Mouse (Mus musculus) layer of hippocampus, postnatal 10 days (tissue): ENCODE measurements around the gene Exd1. TPM values are rescaled to one million over a fixed set of nuclear protein-coding genes. Genes with fewer than 3 reads are reported as not detected.
"Not testable (repeated sequence)": the region's sequence is repeated elsewhere in the genome, so short reads cannot be mapped to it uniquely, and the experiment has no call there.

Source experiments
- DNase-seq, 2 experiments: peaks; one replicate each; pipeline ENCODE4 v3.0.0; 2021; ENCODE audit warnings: low spot score in 2 of 2
- total RNA-seq, 2 experiments: library from RNA; stranded (reverse); gene quantifications; 2 replicates each; pipeline ENCODE4 v1.2.3; 2021

Gene Exd1
- total RNA-seq, 2 experiments from 2014 or later = 0.76 to 2.1 TPM

DNA sequence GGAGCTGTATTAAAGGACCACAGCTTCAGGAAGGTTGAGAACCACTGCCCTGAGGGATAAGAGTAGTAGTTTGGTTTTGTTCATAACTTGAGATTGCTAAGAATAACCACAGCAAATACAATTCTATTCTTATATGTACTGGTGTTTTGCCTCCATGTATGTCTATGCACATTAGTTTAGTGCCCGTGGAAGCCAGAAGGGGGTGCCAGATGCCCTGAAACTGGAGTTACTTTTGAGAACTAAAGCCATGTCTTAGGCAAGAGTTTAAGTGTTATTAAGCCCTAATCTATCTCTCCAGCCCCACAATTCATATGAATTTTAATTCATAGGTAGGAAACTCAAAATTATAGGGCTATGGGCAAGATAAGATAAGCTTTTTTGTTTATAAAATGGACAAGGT lies 5.3 kb downstream of the Exd1 start:
- DNase-seq = peak; percentile 56 to 70

DNA sequence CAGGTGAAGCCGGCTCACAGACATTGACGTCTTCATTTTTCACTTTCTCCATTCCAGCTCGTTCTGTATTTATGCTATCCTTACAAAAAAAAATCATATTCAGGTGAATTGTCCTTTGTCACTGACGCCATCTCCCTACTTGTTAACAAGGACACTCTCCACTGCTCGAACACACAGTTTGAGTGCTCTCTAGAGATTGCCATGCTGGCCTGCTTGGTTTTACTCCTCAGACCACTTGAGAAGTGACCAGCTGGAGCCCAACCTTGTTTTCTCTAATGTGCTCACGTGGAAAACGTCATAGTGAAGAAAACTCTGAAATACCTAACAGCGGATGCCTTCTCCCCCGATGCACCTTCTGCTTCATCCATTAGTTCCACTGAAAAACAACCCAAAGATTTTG lies 8.6 kb downstream of the Exd1 start:
- DNase-seq = no peak

DNA sequence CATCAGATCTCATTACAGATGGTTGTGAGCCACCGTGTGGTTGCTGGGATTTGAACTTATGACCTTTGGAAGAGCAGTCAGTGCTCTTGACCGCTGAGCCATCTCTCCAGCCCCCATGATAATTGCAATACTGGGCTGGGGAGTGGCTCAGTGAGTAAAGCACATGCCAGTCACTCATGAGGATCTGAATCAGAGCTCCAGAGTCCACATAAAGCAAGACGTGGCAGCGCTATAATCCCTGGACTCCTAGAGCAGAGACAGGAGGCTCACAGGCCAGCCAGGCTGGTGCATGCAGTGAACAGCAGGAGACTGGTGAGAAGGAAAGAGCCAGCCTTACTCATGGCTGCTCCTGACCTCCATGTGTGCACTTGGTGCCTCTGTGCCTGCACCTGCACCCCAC lies 22.0 kb downstream of the Exd1 start:
- DNase-seq = no peak

DNA sequence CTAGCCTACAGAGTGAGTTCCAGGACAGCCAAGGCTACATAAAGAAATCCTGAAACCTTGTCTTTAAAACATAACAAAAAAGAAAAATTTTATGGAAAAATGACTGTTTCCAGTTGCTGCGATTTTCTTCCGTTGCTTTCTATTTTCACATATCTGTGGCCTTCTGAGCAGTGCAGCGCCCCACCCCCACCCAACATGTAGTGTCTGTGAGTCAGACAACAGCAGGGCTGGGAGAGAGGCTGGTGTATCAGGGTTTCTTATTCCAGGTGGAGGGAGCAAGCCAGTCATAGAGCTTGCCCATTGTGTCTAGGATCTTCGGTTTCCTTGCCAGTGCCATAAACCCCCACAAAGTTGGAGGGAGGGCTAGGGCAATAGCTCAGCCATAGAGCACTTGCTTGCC lies 23.6 kb downstream of the Exd1 start:
- no peak for DNase-seq

DNA sequence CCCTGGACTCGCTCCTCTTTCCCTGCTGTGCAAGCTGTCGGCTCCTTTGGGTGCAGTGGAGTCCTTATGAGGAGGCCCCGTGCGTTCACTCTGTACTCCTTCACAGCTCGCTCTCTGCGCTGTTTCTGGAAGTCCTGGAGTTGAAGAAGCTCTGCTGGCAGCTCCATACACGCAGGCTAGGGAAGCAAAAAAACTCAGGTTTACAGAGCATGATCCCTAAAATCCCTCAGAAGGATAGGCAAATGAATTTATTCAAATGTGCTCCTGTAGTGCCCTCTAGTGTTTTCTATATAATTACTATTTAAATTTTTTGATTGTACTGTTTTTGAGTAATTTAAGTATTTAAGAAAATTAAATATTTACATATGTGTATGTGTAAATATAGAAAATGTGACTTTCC lies 26.9 kb downstream of the Exd1 start:
- peak; percentile 7 to 12 for DNase-seq

DNA sequence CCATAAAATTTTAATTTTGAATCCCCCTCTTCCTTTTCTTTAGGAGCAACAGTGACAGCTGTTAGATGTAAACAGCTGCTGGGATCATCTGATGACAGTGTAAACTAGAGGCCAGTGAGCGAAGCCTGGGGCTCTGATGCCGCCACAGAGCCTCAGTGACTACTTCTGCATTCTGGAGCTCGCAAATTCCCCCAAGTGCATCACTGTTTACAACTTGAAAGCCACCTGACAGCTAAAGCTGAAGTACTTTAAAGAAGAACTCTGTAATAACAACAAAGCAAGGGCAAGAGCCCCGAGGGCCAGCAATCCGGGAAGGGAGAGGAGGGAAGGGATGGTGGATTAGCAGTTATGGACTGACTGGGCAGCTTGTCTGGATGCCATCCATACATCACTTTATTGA lies 30.6 kb downstream of the Exd1 start:
- DNase-seq = no peak

DNA sequence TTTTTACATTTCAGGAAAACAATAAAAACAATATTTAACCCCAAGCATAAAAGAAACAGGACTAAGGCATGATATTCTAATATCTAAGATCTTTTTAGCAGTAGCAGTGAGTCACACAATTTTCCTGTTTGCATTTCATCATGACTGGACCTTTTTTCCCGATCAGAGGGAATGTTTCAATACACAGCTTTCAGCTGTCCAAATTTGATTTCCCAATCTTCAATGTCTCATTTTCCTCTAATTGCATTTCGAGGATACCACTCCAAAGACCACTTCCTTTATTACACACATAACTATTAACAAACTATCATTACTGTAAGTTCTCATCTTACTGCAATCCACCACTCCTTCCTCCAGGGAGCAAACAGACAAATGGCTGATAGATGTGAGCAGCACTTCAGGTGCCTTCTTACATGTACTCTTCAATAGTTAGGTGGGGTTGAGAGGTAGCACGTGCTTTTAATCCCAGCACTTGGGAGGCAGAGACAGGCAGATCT lies 33.4 kb downstream of the Exd1 start:
- DNase-seq = no peak

DNA sequence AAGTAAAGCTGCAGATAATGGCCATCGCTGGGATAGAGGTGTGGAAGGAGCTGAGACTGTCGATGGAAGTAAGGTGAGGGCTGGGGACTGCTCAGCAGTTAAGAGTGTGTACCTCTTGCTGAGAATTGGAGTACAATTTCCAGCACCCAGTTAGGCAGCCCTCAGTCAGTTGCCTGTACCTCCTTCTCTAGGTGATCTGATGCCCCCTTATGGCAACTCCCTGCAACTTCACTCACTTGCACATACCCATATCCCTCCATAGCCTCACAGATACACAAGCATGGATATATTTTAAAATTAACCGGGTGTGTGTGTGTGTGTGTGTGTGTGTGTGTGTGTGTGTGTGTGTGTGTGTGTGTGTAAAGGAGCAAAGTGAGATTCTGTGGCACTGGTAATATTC lies 35.1 kb downstream of the Exd1 start:
- DNase-seq = no peak

DNA sequence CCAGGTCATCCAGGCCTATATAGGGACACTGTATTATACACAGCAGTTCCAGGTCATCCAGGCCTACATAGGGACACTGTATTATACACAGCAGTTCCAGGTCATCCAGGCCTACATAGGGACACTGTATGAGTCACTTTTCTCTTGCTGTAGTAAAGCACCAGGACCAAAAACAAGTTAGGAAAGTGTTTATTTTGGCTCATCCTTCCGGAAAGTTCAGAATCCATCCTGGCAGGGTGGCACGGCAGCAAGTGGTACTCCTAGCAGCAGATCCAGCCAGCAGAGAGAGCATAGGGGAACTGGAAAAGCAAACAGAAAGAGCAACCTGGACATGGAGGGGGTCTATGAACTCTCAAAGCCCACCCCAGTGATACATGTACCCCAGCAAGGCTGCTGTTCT lies 36.6 kb downstream of the Exd1 start:
- no peak for DNase-seq

DNA sequence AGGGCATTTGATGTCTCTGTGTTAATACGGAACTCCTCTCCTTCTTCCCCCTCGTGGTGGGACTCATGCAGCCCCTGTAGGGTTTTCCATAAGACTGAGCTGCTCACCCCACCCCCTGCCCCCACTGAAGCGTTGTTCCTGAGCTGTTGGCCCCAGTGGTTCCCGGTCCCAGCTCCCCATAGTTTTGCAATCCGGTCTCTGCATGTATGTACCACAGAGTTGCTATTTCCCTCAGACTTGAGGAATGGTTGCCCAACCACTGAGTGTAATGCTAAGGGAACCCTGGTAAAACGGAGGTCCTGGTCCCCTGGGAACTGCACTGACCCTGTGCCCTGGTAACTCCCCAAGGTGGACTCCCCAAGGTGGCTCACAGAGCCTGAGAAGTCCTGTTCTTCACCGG lies 38.9 kb downstream of the Exd1 start:
- not testable (repeated sequence) for DNase-seq

DNA sequence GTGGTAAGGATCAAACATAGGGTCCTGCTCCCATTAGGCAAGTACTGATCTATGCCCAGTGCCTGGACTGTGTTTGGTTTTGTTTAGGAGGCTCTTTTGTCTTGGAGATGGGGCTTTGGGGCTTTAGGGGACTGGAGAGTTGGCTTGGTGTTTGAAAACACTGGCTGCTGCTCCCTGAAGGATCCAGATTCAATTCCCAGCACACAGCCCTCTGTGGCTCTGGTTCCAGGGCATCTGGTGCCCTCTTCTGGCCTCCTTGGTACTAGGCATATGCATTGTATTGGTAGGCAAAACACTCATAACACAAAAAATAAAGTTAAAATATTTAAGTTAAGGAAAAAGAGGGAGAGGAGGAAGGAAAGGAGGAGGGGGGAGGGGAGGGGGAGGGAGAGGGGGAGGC lies 40.3 kb downstream of the Exd1 start:
- no peak for DNase-seq

DNA sequence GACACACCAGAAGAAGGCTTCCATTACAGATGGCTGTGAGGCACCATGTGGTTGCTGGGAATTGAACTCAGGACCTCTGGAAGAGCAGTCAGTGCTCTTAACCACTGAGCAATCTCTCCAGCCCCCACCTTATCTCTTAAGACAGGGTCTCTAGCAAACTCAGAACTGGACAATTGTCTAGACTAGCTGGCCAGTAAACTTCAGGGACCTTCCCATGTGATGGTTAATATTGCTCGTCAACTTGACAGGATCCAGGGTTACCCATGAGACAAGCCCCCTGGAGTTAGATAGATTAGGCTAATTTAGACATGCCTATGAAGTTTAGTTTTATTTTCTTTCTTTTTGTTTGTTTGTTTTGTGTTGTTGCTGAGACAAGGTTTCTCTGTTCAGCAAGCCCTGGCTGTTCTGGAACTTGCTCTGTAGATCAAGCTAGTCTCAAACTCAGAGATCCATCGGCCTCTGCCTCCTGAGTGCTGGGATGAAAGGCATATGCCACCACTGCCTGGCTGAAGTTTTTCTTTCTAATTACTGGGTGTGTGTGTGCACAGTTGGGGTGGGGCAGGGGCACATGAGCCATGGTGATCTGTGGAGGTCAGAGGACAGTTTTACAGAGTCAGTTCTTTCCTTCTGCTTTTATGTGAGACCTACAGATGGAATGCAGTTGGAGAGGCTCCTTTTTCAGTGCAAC lies 46.3 kb downstream of the Exd1 start:
- DNase-seq = no peak

DNA sequence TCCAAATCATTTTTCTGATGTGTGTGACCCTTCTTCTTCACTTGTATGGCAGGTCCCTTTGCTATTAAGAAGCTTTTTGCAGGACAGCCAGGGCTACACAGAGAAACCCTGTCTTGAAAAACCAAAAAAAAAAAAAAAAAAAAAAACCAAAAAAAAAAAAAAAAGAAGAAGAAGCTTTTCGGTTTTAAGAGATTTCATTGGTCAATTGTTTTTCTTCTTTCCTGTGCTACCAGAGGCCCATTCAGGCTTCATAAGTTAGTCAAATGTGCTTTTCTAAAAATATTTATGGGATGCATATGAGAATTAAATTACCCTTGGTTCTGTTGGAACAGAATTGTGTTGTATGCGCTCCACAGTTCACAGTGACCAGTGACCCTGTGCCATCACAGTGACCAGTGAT lies 48.6 kb downstream of the Exd1 start:
- DNase-seq = no peak

DNA sequence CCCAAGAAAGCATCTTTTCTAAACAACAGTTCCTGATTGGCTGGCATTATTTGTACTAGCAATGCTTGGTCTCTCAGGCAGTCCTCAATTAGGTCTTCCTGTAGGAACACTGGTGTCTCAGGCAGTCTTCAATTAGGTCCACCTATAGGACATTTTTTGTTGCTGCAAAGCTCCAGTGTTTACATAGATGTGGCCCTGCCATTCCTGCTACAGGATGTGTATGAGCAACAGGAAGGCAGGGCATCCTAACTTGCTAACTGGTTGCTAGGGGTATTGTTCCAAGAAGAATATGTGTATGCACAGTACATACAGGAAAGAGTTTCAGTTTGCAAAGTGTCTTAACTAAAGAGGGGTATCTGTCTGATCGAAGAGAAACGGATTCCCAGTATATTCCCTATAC lies 51.3 kb downstream of the Exd1 start:
- no peak for DNase-seq

DNA sequence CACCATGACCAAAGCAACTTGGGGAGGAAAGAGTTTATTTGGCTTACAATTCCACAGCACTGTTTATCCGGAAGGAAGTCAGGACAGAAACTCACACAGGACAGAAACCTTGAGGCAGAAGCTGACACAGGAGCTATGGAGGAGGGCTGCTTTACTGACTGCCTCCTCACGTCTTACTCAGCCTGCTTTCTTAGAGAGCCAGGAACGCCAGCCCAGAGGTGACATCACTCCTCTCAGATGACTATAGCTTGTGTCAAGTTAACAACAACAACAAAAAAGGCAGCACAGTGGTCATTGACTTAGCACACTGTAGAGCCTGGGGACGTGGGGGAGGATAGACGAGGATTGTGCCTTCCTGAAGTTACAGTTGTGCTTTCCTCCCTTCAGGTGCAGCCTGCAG lies 55.5 kb downstream of the Exd1 start:
- DNase-seq = no peak

DNA sequence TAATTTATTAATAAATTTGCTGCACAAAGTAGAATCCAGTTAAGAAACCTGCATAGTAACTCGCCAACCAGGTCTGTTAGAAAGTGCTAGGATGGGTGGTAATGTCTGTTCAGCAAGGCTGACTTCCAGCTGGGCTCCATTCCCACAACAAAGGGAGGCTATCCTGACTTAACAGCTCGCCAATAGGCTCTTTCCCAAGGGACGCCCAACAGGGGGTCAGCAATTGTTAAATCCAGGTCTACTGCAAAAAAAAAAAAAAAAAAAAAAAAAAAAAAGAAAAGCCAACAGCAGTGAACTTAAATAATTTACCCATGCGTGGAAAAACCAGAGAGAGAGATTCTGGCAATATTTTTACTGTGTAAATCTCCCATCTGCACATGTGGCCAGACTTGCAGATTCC lies 60.9 kb downstream of the Exd1 start:
- DNase-seq = no peak

DNA sequence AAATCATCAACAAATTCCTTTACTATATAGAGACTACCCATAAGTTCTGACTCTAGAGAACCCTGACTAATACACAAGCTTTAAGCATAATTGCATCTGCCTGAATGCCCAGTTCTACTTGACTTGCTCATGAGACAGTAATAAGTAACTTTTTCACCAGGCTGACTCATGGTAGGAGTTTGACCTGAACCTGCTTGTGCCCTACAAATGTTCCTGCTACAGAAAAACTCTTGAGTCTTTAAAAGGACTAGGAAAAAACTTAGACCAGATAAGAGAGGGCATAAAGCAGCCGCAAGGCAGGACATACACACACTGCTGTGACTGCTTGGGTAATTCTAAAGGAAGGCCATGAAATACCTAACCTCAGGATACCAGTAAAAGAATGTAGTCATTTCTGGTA lies 65.1 kb downstream of the Exd1 start:
- DNase-seq = no peak

DNA sequence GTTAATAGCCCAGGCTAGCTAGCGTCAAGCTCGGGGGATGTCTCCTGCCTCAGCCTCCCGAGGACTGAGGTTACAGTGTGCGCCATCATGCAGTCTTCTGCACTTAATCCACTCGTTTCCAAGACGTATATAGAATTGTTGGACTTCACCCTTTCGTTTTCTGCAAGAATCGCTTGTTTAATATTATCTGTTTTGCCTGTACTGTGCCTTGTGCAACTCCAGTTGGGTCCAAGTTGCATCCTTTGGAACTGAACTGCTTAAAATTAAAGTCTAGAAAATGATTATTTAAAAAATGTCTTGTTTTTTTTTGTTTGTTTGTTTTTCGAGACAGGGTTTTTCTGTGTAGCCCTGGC lies 69.1 kb downstream of the Exd1 start:
- DNase-seq = no peak

DNA sequence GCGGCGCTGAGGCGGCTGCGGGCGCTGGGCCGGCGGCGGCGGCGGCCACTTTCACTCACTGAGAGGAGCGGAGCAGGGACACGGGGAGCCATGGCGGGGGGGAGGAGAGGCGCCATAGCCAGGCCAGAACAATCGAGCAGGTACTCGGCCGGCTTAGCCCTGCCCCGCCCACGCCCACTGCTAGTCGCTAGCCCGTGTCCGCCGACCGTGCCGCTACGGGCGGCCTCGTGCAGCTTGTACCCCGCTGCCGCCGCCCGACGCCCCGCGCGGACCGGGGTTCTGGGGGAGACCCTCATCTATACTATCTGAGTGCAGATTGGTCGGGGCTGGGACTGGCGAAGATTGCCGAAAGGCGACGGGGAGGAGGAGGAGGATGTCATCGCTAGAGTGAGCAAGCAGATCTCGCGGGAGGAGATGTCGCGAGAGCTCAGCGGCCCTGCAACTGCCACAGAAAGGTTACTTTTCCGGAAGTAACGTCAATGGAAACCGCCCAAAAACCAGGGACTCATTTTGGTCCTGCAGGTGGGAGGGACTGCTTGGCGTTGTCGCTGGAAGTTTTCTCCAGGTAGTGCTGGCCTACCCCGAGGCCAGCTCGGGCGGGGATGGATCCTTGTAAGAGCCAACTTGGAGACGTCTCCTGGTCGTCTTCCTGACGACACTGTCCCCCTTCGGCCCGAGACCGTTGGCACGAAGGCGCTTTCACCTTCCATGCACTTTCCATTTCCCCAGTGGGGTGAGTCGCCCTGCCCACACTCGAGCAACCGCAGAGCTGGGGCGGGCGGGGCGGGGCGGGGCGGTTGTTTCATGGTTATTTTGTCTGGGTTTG lies 69.6 kb downstream of the Exd1 start, which contains the start of gene Ino80:
Ino80 (minus strand) TSS at position 117 of the 826 bp plus-strand sequence.
- DNase-seq = peak; percentile 98

DNA sequence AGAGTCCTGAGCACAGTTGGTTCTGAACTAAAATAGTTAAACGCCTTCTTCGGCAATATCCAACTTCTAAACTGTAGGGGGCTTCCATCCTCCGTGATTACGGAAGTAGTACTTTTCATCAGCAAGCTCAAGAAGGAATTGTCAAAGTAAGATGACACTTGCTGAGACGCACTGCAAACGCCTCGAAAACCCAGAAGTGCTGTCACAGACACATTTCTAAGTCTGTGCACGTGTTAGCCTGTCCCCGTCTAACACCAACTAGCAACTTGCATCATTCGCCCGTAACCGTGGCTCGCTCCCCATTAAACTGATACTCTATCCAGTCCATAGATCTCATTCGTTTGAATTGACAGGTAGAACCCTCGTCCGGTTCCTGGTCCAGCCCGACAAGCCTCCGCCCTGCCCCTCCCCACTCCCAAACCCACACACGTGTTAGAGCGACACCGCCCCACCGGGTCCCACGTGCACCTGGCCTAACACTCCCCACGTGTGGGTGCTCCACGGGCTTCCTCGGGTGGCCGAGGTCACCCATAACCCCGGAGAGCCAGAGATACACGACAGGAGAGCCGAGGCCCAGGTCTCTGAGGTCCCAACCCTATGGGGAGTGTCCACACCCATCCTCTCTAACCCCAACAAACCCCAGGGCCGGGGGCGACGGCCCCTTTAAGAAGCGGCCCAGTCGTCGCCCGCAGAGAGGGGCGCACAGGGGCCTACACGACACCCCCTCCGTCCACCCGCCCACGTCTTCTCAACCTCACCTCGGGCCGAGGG lies 70.6 kb downstream of the Exd1 start:
- peak; percentile 60 to 72 for DNase-seq

DNA sequence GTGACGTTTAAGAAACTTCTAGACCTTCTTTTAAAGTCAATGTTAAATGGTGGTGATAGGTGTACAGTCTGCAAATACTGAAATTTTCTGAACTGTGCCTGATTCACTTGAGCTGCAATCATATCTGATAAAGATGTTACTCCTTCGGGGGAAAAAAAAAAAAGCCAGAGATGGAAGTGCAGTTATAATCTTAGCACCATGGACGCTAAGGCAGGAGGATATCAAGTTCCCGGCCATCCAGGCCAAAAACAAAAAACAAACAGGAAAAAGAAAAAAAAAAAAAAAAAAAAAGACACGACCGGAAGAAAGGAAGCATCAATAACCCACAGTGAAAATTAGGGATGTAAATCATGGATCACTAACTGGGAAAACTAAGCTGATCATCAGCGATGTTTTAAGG lies 71.3 kb downstream of the Exd1 start:
- no peak for DNase-seq
